Mouse (Mus musculus) cortical plate, adult 2 months (tissue): ENCODE results near the gene Cplx3.

Experiments
- CTCF ChIP-seq: fragments of 200-500 bp; IDR thresholded peaks from 2 replicates; pipeline ENCODE4 v1.5.1; 2011; ENCODE audit warnings: mild to moderate bottlenecking, control low read depth, low read length; ENCODE audit not compliant: insufficient read depth; ENCODE audit errors: extremely low read depth
- POLR2A ChIP-seq: fragments of 200-500 bp; IDR thresholded peaks from 2 replicates; pipeline ENCODE4 v1.6.1; 2011; ENCODE audit warnings: mild to moderate bottlenecking, low read length, control low read depth; ENCODE audit not compliant: insufficient read depth; ENCODE audit errors: extremely low read depth

- TF ChIP-seq POLR2A = no peak
- no peak for TF ChIP-seq CTCF
Measured at GRCm38 (mm10) chr9:57602098-57602497, 4.0 kb downstream of the Cplx3 start.
